Mouse (Mus musculus) kidney, postnatal 25 days (tissue): ENCODE results near the gene Nos1.
"Not testable (repeated sequence)": the region's sequence is repeated elsewhere in the genome, so short reads cannot be mapped to it uniquely, and the experiment has no call there.

ENCODE experiments used
- DNase-seq, 2 experiments: peaks; one replicate each; pipeline ENCODE4 v3.0.0; 2021; ENCODE audit warnings: mixed read lengths in 2 of 2

Nos1 gene

DNA sequence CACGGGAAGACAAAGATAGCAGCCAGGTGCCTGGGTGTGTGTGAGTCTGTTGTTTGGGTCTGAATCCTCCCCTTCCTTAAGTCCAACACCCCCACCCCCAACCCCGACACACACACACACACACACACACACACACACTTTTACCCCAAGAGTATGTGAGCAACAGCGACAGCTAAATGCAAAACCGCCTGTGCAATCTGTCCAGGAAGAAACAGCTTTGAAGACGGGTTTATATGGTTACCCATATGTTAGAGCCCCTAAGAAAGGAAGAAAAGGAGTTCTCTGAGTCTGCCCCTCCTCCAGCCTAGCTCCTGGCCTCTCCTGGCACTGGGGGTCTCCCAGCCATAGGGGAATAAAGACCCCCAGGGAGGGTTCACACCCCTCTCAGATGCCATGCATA, 60.2 kb downstream of the Nos1 start:
- no peak for DNase-seq

DNA sequence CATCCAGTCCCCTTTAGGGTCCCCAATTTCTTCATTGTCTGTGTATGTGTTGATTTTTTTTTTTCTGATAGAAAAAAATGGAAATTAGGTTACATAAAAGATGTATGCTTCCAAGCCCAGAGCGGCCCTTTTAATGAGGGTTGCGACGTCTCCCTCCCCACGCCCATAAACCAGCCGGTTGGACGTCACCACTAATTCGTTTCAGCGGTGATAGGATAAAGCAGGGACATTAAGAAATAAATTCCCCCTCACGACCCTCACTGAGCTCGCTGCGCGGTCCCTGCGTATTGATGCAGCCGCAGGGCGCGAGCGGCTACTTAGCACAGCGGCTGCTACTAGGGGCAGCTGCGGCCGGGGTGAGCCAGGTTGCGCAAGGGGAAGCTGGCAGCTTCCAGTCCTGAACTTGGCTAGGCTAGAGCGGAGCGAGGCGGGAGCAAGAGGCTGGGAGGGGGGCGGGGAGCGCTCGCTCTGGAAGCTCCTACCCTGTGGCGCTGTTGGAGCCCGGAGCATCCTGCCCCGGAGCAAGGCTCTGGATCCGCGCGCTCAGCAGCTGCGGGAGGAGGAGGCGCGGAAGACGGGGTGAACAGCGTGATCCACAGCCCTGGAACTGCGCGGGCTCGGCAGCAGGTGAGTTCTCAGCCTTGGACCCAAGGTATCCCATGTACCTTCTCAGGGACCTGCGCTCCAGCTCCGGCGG, 61.0 kb downstream of the Nos1 start:
- DNase-seq = peak in 1 of 2 experiments; percentile 60

DNA sequence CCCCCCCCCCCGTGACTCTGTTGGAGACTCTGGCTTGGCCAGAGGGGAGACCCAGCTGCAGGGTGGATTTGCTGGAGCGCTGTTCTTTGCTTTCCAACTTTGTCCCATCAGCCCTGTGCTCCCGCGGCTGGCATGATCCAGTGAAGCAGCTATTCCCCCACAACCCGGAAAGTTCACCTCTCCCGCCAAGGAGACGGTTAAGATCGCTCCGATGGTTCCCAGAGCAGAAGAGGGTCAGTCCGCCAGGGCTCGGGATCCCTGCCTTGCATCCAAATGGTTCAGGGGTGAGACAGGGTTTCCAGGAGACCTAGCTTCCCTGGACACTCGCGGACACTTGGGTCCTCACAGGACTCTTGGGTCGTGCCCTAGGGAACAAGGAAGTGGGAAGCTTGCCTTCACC, 61.9 kb downstream of the Nos1 start:
- DNase-seq = no peak

DNA sequence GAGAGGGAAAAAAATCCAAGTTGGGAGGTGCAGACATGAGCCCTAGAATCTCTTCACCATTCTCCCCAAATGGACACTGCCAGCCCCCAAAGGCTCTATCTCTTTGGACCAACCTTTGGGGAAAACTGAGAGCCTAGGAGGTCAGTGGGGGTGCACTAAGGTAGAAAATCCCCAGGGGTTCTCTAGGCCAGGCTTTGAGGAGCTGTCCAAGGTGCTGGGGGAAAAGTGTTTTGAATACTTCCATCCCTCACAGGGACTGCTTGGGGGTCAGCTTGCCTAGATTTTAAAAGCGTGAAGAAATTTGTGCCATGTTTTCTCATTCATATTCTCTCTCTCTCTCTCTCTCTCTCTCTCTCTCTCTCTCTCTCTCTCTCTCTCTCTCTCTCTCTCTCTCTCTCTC, 63.8 kb downstream of the Nos1 start:
- peak in 1 of 2 experiments; percentile 36 for DNase-seq

DNA sequence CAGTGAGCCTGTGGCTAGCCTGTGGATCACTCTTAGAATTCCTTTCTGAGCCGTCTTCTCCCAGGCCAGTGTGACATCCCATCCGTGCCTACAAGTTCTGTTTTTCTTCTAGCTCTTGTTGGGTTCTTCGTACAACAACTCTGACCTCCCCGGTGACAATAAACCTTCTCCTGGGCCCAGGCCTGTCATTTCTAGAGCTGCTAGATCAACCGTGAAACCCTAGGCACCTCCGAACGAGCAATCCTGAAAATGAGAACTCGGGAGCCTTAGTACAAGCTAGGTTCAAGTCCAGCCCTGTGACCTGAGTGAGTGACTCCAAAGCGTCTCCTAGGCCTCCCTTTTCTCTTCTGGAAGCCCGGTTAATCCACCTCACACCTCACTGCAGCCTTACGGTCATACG, 69.6 kb downstream of the Nos1 start:
- no peak for DNase-seq

DNA sequence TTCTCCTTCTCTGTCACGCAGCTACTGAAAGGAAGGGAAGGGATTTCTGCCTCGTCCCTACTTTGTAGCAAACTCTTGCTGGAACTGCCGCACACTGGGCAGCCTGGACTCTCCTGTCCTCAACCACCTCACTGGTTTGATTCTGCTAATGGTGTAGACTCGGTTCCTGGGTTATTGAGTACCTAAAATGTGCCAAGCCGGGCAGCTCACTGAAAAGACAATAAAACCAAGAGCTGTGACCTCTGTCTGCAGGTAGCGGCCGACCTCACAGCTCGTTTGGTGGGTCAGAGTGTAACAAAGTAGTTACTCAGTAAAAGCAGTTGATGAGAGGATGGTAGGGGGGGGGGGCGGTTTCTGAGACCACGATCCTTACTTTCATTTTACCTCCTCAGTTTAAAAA, 72.9 kb downstream of the Nos1 start:
- DNase-seq = peak; percentile 5 to 65

DNA sequence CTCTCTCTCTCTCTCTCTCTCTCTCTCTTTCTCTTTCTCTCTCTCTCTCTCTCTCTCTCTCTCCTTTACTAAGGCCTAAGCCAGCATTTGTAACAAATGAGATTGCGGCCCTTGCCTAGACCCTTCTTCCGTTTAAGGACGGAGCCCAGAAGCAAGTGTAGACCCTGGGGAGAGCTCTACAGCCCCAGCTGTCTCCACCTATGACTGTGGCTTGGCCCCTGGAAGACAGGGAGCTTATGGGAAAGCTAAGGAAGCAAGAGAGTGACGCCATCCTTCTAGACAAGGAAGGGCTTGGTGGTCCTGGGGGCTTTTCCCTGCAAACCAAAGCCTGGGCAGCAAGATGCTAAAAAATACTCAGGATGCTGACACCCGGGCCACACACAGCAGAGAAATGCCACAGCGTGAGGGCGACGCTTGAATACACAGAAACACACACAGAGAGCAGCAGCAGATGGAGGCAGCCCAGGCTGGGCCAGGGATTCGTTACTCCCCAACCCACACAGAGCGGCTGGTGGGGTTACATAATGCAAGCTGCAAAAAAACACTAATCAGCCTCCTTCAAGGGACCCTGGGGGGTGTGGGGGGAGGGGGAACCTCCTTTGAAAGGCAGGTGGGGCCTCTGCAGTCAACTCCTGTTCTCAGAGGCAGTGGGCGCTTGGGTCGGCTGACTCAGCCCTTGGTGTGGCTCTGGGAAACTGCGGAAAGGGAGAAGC, 83.9 kb downstream of the Nos1 start:
- no peak for DNase-seq

DNA sequence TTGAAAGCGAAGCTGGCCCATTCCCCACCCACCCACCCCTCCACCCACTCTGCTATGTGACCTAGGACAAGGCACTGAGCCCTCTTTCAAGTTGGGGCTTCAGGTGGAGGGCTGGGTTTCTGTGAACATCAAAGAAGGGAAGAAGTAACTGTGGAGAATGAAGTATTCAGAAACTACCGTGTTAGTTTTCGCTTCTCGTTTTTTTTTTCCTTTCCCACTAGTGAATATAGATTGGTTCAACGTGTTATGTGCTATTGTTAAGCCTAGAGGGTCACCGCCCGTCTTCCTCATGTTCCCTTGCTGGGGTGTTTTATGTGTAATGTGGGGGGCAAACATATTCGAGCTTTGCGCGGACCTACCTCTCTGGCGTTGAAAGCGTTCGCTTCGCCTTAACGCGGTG, 85.0 kb downstream of the Nos1 start:
- DNase-seq = no peak

DNA sequence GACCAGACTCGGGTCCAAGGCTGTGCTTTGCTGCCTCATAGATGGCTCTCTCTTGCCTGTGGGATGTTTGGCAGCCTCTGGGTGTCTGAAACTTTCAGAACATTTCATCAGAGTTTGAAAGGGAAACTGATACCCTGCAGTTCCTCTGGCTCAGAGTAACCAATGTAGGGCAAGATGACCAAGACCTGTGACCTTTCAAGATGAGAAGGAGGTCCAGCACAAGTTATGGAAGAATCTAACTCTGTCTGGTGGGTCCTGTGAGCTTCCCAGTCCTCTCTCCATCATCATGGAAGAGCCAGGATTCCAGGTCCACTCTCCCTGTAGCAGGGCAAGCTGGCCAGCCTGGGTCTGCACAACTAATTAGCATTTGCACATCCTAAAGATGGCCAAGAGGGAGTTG, 90.8 kb downstream of the Nos1 start:
- no peak for DNase-seq

DNA sequence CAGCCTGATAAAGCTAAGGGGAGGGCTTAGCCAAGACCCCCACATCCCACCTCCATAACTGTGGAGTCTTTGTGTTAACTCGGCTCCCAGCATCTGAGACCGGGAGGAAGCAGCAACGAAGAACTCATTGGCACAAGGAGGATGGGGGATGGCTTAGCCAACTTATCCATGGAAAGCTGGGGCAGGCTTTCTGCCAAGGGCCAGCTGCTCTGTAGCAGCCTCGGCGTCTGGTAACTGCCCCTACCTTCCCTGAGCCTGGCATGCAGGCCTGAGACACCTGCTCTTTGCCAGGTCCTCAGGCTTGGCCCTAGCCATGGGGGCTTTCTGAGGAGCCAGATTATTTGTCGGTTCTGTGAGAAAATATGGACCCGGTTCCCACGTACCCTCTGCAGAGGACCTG, 93.0 kb downstream of the Nos1 start:
- DNase-seq = no peak

DNA sequence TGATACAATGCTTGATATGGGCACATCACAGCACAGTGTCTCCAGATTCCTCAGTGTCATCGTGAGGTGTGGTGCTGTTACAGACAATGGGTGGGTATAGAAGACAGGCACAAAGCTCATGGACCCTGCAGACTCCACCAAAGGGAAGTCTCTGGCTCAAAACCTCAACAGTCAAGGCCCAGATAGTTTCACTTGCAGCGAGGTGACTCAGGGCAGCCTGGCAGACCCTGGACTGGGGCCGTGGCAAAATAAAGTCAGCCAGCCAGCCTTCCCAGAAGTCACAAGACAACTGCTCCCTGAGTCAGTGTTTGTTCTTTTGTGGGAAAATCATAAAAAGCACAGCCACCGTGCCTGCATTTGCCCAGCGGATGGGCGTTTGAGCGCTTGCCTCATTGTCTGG, 93.4 kb downstream of the Nos1 start:
- DNase-seq = no peak

DNA sequence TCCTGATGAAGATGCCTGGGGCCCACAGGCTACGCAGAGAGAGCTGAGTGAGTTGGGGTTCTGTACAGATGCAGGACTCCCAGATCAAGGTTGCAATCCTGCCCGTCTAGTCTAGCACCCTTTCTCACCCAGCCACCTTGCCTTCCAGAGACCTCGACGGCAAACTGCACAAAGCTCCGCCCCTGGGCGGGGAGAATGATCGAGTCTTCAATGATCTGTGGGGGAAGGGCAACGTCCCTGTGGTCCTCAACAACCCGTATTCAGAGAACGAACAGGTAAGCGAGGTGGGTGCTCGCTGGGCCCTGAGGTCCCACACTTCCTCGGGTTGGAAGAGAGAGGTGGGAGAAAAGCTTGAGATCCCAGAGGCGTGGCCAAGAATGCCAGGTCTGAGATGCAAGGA, 98.3 kb downstream of the Nos1 start:
- no peak for DNase-seq

DNA sequence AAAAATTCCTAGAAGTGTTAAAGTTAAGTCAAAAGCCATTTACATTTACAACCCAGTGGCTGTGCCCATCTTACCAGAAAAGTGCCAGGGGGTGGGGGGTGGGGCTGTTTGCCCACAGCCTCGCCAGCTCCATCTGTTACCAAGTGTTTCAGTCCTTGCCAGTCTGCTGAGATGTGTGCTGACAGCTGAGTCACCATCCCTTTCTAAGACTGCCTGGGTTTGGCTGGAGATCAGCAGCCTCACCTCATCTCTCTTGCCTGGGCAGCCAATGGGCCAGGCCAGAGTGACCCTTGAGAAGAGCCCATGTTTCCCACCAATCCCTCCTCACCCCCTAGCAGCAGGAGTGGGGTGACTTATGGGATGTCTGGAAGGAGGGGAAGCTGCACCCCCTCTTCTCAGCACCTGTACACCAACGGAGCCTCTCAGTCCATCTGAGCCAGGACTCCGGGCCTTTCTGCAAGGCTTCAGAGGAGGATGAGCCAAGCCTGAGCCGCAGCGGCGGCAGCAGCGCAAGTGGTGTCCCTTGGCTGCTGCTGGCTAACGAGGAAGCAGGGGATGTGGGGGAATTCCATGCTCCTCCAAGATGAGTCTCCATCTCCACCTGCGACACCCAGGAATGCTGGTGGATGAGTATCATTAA, 100.2 kb downstream of the Nos1 start:
- DNase-seq = no peak

DNA sequence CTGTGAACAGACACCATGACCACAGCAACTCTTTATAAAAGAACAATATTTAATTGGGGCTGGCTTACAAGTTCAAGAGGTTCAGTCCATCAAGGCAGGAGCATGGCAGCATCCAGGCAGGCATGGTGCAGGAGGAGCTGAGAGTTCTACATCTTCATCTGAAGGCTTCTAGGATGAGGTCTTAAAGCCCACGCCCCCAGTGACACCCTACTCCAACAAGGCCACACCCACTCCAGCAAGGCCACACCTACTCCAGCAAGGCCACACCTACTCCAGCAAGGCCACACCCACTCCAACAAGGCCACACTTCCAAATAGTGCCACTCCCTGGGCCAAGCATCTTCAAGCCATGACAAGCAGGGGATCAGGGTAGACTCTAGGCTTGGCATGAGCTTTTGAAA, 101.6 kb downstream of the Nos1 start:
- not testable (repeated sequence) for DNase-seq

DNA sequence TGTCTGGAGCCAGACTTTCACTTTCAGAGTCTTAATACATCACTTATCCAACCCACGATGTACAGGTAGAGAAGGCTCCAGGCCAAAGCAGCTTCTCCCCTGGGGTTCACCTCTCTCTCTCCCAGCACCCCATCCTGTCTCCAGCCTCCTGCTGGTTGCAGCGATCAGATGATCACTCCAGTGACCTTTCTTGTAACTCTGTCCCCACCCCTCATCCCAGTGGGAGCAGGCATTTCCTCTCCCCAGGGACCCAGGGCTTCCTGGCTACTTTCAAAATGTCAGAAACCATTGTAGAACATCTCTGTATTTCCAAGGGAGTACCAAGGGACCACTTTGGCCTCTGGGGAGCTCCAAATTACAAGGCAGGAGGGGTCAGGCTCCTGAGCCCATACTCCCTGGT, 104.2 kb downstream of the Nos1 start:
- DNase-seq = no peak

DNA sequence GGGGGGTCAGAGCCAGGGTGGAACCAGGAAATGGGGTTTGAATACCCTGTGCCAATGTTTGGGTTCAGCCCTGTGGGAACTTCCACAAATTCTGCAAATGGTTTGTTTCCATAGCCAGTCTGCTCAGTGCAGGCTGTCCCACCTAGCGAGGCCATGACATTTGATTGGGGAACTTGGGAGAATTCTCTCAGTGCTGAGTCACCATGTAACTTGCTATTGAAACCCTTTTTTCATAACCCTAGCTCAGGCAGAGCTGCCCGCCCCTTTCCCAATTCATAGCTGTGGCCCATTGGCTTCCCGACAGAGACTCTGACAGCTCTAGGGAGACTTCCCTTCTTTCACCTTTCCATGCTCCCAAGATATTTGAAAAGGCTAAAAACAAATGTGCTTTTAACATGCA, 107.3 kb downstream of the Nos1 start:
- DNase-seq = no peak

DNA sequence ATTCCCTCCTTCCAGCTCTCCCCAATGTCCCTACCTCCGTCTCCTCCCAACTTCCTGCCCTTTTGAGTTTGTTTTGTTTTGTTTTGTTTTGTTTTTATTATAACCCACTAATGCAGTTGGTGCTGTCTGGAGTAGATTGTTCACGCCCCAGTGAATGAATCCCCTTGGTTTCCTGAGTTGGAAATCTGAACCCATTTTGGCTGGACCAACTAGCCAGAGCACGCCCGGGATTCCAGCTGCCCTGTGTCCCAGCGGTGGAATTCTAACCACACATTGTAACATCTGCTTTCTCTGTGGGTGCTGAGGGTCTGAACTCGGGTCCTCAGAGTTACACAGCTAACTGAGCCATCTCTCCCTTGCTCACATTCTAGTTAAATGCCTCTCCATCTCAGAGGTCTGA, 108.1 kb downstream of the Nos1 start:
- DNase-seq = no peak

DNA sequence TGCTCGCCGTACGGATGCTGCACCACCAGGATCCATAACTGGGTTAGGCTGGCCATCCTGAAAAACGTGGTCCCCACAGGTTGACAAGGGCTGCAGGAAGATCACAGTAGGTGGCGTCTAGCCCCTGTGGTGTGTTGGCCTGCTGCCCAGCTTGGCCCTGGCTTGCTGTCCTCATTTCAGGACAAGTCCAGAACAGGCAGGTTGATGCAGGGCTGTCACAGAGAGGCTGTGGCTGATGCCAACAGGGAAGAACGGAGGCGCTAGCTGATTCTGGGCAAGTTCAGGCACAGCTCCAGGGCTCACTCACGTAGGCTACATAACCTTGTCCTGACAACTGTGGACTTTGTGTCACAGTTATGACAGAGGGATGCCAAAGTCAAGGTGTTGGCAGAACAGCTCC, 108.7 kb downstream of the Nos1 start:
- DNase-seq = peak; percentile 32 to 75

DNA sequence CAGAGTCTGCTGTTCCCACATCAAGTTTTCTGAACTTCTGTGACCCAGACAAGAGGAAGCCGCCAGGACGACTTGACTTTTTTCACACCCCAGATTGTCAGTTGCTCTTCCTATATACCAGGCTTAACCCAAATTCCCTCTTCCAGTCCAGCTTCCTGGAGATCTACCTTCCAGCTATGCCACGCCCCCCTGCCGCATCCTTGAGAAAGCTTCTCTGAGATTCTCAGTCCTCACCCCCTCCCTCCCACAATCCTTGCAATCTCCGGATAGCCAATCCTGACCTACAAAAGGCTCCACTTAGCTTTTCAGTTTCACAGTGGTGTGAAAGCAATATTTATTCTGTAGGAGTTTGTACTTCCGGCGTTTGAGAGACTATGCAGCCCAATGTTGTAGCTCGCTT, 110.0 kb downstream of the Nos1 start:
- DNase-seq = no peak

DNA sequence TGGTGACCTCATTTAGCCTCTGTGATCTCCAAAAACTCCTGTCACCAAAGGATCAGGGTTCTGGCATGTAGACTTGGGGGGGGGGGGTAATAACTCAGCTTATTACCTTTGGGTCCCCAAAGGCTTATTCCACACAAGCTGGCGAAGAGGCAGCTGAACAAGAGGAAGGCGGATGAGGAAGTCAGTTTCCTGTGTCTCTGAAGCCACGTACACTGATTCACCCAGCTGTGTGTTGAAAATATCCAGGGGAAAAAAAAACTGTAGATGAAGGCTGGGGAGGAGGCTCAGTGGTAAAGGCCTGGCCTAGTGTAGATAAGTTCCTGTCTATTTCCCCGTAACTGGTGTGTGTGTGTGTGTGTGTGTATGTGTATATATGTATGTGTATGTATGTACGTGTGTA, 110.7 kb downstream of the Nos1 start:
- DNase-seq = no peak

DNA sequence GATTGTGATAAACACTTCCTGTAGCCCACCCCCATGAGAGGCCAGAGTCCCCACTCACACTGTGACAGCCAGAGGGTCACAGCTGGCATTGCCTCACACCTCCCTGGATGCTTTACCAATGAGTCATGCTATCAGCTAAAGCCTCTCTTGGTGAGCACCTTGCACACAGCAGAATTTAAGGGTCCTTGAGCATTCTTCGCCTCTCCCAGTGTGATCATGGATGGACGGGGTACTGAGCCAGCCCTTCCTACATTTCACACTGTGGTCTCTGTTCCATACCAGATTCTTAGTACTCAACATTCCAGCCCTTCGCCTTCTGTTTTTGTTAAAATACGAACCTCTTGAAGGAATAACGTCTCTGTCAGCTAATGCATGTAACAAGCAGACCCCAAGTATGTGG, 113.2 kb downstream of the Nos1 start:
- DNase-seq = no peak

DNA sequence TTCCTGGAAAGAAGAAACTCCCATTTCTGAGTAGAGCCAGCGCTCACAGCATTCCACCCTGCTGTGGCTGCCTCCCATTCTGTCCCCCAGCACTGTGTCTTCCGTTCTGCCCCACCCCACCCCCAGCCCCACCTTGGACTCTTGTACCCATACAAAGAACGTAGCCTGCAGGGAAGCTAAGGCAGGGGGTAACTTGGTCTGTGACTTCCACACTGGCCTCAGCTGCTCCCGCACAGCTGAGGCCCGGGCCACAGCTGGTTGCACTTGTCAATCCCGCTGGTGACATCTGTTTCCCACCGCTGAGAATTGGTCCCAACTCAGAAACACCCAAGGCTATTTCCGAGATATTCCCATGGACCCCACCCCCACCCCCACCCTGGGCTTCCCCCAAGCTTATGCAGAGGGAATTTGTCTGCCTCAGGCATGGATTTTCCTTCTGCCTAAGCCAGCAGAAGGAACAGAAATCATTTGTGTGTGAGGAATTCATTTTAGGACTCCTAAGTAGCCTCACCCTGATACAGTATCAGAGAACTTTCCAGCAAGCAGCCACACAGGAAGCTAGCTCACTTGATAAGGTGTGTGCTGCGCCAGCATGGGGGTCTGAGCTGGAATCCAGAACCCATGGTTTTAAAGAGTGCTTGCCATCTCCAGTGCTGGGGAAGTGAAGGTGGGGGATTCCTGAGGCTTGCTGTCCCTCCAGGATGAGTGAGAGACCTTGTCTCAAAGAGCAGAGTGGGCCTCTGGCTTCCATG, 117.4 kb downstream of the Nos1 start:
- DNase-seq = peak in 1 of 2 experiments; percentile 37

DNA sequence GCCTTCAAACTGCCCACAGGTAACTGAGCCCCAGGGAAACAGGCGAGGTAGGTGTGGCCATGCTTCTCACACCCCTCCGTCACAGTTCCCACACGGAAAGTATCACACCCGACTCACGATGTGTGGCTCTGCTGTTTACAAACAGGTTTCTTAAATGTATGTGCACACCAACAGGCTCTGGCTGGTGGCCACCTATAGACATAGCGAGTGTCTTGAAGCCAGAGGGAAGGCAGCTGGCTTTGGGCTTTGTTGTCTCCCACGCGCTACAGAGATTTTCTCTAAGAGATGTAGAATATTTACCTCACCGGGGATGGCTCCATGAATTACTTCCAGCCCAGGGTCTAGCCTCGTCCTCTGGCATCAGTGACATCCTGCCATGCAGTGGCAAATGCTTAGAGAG, 118.5 kb downstream of the Nos1 start:
- no peak for DNase-seq
